Mouse (Mus musculus): ENCODE data around the gene Mrnip. TPM values are rescaled to one million over a fixed set of nuclear protein-coding genes. Genes with fewer than 3 reads are reported as not detected.

The Mrnip gene
- polyA plus RNA-seq, 2 experiments = 7.6 to 8.5 TPM

DNA sequence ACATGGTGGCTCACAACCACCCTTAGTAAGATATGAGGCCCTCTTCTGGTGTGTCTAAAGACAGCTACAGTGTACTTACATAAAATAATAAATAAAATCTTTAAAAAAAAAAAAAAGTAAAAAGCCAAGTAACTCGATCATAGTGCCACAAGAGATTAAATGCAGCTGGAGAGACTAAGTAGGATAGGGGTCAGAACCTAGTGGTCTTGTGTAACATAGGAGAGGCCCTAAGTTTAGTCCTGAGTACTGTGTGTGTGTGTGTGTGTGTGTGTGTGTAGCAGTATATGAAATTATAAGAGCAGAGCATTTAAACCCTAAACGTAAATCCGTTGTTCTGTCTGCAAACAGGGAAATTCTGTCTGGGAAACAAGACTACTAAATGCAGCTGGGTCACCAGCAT is 18.0 kb downstream of the Mrnip start:
- Histone ChIP-seq H3K9ac (replicated peaks) (no peak overlapping the region), H3K4me3 (ENCODE audit: insufficient read depth in 1 of 2, low read depth in 2 of 2, low read length in 2 of 2) (no peak overlapping the region), H3K27ac (no peak overlapping the region), H3K36me3 (replicated peaks; ENCODE audit: control insufficient read depth, insufficient read depth, low read depth) (no peaks in the 10 kb centered on the region), H3K4me2 (ENCODE audit: low read depth) (no peak overlapping the region), H3K27me3 (ENCODE audit: control insufficient read depth, insufficient read depth, low read length) (no peaks in the 10 kb centered on the region), H3K4me1 (replicated peaks; ENCODE audit: control insufficient read depth in 2 of 2, insufficient read depth in 2 of 2, low read length in 1 of 2) (peaks cover 0 to 8% of the 10 kb centered on the region in 2 experiments; a peak in 1 of 4 replicates), H3K9me3 (ENCODE audit: control insufficient read depth, low read length) (no peaks in the 10 kb centered on the region)
- no peak for DNase-seq (ENCODE audit: low read depth in 3 of 3, low spot score in 3 of 3)
- TF ChIP-seq CTCF (IDR thresholded peaks at IDR 0.05; ENCODE audit: low read depth) = no peak
- TF ChIP-seq EP300 (IDR thresholded peaks at IDR 0.05; ENCODE audit: low read depth) = no peak
- 85% methylated on average over 3 of the region's 3 CpGs for WGBS (ENCODE audit: insufficient replicate concordance)
- ATAC-seq (ENCODE audit: insufficient read depth) = no peak

DNA sequence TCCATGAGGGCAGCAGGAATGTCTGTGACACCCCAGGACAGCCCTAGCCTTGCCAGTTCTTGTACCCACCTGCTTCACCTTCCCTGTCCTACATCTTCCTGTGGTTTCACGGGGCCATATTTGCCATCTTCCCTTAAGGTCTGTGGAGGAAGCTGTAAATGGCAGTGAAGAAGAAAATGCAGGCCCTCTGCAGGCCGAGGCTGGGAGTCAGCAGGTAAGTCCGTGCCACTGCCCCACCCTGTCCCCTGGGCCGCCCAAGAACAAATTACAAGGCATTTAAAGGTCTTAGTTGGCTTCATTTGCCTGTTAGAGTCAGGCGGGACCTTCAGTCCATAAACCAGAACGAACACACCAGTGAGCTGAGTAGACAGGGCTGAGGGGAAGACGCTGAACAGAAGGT is 19.8 kb downstream of the Mrnip start:
- Histone ChIP-seq H3K27ac (no peak overlapping the region), H3K4me3 (ENCODE audit: insufficient read depth in 1 of 2, low read depth in 2 of 2, low read length in 2 of 2) (no peak overlapping the region), H3K4me2 (ENCODE audit: low read depth) (no peak overlapping the region), H3K27me3 (ENCODE audit: control insufficient read depth, insufficient read depth, low read length) (no peaks in the 10 kb centered on the region), H3K9me3 (ENCODE audit: control insufficient read depth, low read length) (no peaks in the 10 kb centered on the region), H3K36me3 (replicated peaks; ENCODE audit: control insufficient read depth, insufficient read depth, low read depth) (peaks cover 3% of the 10 kb centered on the region; the same call in 1 of the 2 replicates), H3K4me1 (replicated peaks; ENCODE audit: control insufficient read depth in 2 of 2, insufficient read depth in 2 of 2, low read length in 1 of 2) (peaks cover 0 to 8% of the 10 kb centered on the region in 2 experiments; a peak in 1 of 4 replicates), H3K9ac (replicated peaks) (no peak overlapping the region)
- WGBS (ENCODE audit: insufficient replicate concordance) = 70% methylated on average over 7 of the region's 7 CpGs
- ATAC-seq (ENCODE audit: insufficient read depth) = no peak
- no peak for DNase-seq (ENCODE audit: low read depth in 3 of 3, low spot score in 3 of 3)
- no peak for TF ChIP-seq EP300 (IDR thresholded peaks at IDR 0.05; ENCODE audit: low read depth)
- no peak for TF ChIP-seq CTCF (IDR thresholded peaks at IDR 0.05; ENCODE audit: low read depth)

GRCm38 (mm10) chr11:50194793-50195192 is 20.5 kb downstream of the Mrnip start:
- Histone ChIP-seq H3K27ac (no peak overlapping the region), H3K4me1 (replicated peaks; ENCODE audit: control insufficient read depth in 2 of 2, insufficient read depth in 2 of 2, low read length in 1 of 2) (peaks cover 0 to 8% of the 10 kb centered on the region in 2 experiments; a peak in 1 of 4 replicates), H3K4me2 (ENCODE audit: low read depth) (no peak overlapping the region), H3K4me3 (ENCODE audit: insufficient read depth in 1 of 2, low read depth in 2 of 2, low read length in 2 of 2) (no peak overlapping the region), H3K36me3 (replicated peaks; ENCODE audit: control insufficient read depth, insufficient read depth, low read depth) (peaks cover 8% of the 10 kb centered on the region), H3K9ac (replicated peaks) (no peak overlapping the region), H3K27me3 (ENCODE audit: control insufficient read depth, insufficient read depth, low read length) (no peaks in the 10 kb centered on the region), H3K9me3 (ENCODE audit: control insufficient read depth, low read length) (no peaks in the 10 kb centered on the region)
- 50% methylated on average over 4 of the region's 4 CpGs for WGBS (ENCODE audit: insufficient replicate concordance)
- ATAC-seq (ENCODE audit: insufficient read depth) (no peak; the same call in 1 of the 2 replicates), DNase-seq (ENCODE audit: low read depth in 3 of 3, low spot score in 3 of 3) (no peak)
- no peak for TF ChIP-seq EP300 (IDR thresholded peaks at IDR 0.05; ENCODE audit: low read depth)
- no peak for TF ChIP-seq CTCF (IDR thresholded peaks at IDR 0.05; ENCODE audit: low read depth)

GRCm38 (mm10) chr11:50197500-50197899 is 23.3 kb downstream of the Mrnip start:
- TF ChIP-seq EP300 (IDR thresholded peaks at IDR 0.05; ENCODE audit: low read depth) = no peak
- TF ChIP-seq CTCF (IDR thresholded peaks at IDR 0.05; ENCODE audit: low read depth) = no peak
- Histone ChIP-seq H3K9ac (replicated peaks) (no peak overlapping the region), H3K9me3 (ENCODE audit: control insufficient read depth, low read length) (no peaks in the 10 kb centered on the region), H3K36me3 (replicated peaks; ENCODE audit: control insufficient read depth, insufficient read depth, low read depth) (peaks cover 35% of the 10 kb centered on the region), H3K4me3 (ENCODE audit: insufficient read depth in 1 of 2, low read depth in 2 of 2, low read length in 2 of 2) (no peak overlapping the region), H3K27me3 (ENCODE audit: control insufficient read depth, insufficient read depth, low read length) (no peaks in the 10 kb centered on the region), H3K4me1 (replicated peaks; ENCODE audit: control insufficient read depth in 2 of 2, insufficient read depth in 2 of 2, low read length in 1 of 2) (peaks cover 0 to 11% of the 10 kb centered on the region in 2 experiments; a peak in 1 of 4 replicates), H3K27ac (no peak overlapping the region), H3K4me2 (ENCODE audit: low read depth) (no peak overlapping the region)
- DNase-seq (ENCODE audit: low read depth in 3 of 3, low spot score in 3 of 3) (no peak), ATAC-seq (ENCODE audit: insufficient read depth) (no peak)
- WGBS (ENCODE audit: insufficient replicate concordance) = 80% methylated on average over 4 of the region's 4 CpGs

- TF ChIP-seq EP300 (IDR thresholded peaks at IDR 0.05; ENCODE audit: low read depth) = no peak
- no peak for TF ChIP-seq CTCF (IDR thresholded peaks at IDR 0.05; ENCODE audit: low read depth)
- Histone ChIP-seq H3K4me1 (replicated peaks; ENCODE audit: control insufficient read depth in 2 of 2, insufficient read depth in 2 of 2, low read length in 1 of 2) (peaks cover 0 to 11% of the 10 kb centered on the region in 2 experiments; a peak in 1 of 4 replicates), H3K9ac (replicated peaks) (no peak overlapping the region), H3K27ac (no peak overlapping the region), H3K9me3 (ENCODE audit: control insufficient read depth, low read length) (no peaks in the 10 kb centered on the region), H3K27me3 (ENCODE audit: control insufficient read depth, insufficient read depth, low read length) (no peaks in the 10 kb centered on the region), H3K4me3 (ENCODE audit: insufficient read depth in 1 of 2, low read depth in 2 of 2, low read length in 2 of 2) (no peak overlapping the region), H3K36me3 (replicated peaks; ENCODE audit: control insufficient read depth, insufficient read depth, low read depth) (peaks cover 44% of the 10 kb centered on the region), H3K4me2 (ENCODE audit: low read depth) (no peak overlapping the region)
- 72% methylated on average over 3 of the region's 5 CpGs for WGBS (ENCODE audit: insufficient replicate concordance)
- DNase-seq (ENCODE audit: low read depth in 3 of 3, low spot score in 3 of 3) (no peak), ATAC-seq (ENCODE audit: insufficient read depth) (no peak)
Observed at GRCm38 (mm10) chr11:50198219-50198846, 24.1 kb downstream of the Mrnip start.

All from liver, embryonic 14.5 days (tissue).